Mouse (Mus musculus) midbrain, embryonic 12.5 days (tissue): ENCODE measurements at regions not wholly inside any gene's neighbourhood (a gene's known extent, or its start where the extent isn't known, plus 50 kb on each side); places are given as distances from the start of the nearest gene placed in this dataset.

Experiments used
- ATAC-seq: fragments of 200-750 bp; cut with Nextera tagmentation; 2 replicates; pipeline ENCODE4 v1.8.0; 2017; ENCODE audit warnings: low read depth, moderate TSS enrichment, moderate library complexity; ENCODE audit not compliant: low FRiP score
- H3K27ac ChIP-seq: fragments of 300-500 bp; sonication (generic); replicated peaks from 2 replicates; pipeline ENCODE4 v1.5.1; 2016; ENCODE audit warnings: mild to moderate bottlenecking
- H3K27me3 ChIP-seq: fragments of 300-500 bp; sonication (generic); 2 replicates; pipeline ENCODE4 v1.6.1; 2016; ENCODE audit warnings: mild to moderate bottlenecking
- H3K36me3 ChIP-seq: fragments of 300-500 bp; sonication (generic); 2 replicates; pipeline ENCODE4 v1.6.1; 2016
- H3K4me1 ChIP-seq: fragments of 300-500 bp; sonication (generic); 2 replicates; pipeline ENCODE4 v1.6.1; 2016
- H3K4me2 ChIP-seq: fragments of 300-500 bp; sonication (generic); replicated peaks from 2 replicates; pipeline ENCODE4 v1.6.1; 2016; ENCODE audit warnings: mild to moderate bottlenecking, moderate library complexity
- H3K4me3 ChIP-seq: fragments of 300-500 bp; sonication (generic); 2 replicates; pipeline ENCODE4 v1.5.1; 2016; ENCODE audit warnings: mild to moderate bottlenecking
- H3K9ac ChIP-seq: fragments of 300-500 bp; sonication (generic); replicated peaks from 2 replicates; pipeline ENCODE4 v1.6.1; 2016; ENCODE audit warnings: mild to moderate bottlenecking, moderate library complexity
- H3K9me3 ChIP-seq: fragments of 300-500 bp; sonication (generic); 2 replicates; pipeline ENCODE4 v1.6.1; 2016; ENCODE audit warnings: mild to moderate bottlenecking
- WGBS: fragments of 180-500 bp; shearing (Covaris S2); methylation state at CpG from one replicate; pipeline ENCODE4 v1.1.7; 2016; 5-methylcytosine and 5-hydroxymethylcytosine counted together

GRCm38 (mm10) chr10:84056323-84057169, 333.9 kb downstream of the 1500009L16Rik start:
- peaks cover 23% of the 10 kb centered on the region for H3K4me1 ChIP-seq
- H3K4me3 ChIP-seq, result no peak overlapping the region
- 91% methylated on average over 14 of the region's 14 CpGs for WGBS
- H3K9me3 ChIP-seq, result no peaks in the 10 kb centered on the region
- no peaks in the 10 kb centered on the region for H3K36me3 ChIP-seq
- no peak overlapping the region for H3K27ac ChIP-seq
- ATAC-seq, result no peak
- H3K4me2 ChIP-seq, result no peak overlapping the region
- H3K9ac ChIP-seq, result no peak overlapping the region
- no peaks in the 10 kb centered on the region for H3K27me3 ChIP-seq

- H3K27me3 ChIP-seq, result no peaks in the 10 kb centered on the region
- H3K4me2 ChIP-seq, result no peak overlapping the region
- H3K36me3 ChIP-seq, result no peaks in the 10 kb centered on the region
- no peak overlapping the region for H3K4me3 ChIP-seq
- no peak for ATAC-seq
- 100% methylated on average over 2 of the region's 2 CpGs for WGBS
- H3K9me3 ChIP-seq, result no peaks in the 10 kb centered on the region
- H3K4me1 ChIP-seq, result peaks cover 23% of the 10 kb centered on the region
- no peak overlapping the region for H3K27ac ChIP-seq
- no peak overlapping the region for H3K9ac ChIP-seq
Measured at GRCm38 (mm10) chr10:84058301-84058700, 335.6 kb downstream of the 1500009L16Rik start.

GRCm38 (mm10) chr10:84059646-84060491, 337.2 kb downstream of the 1500009L16Rik start:
- ATAC-seq, result peak; percentile 68; the same call in 1 of the 2 replicates
- Histone ChIP-seq H3K27me3 (no peaks in the 10 kb centered on the region), H3K27ac (peak overlapping the region; percentile 63)

GRCm38 (mm10) chr10:84060492-84061218, 338.0 kb downstream of the 1500009L16Rik start:
- peak overlapping the region; percentile 63 for H3K27ac ChIP-seq
- no peaks in the 10 kb centered on the region for H3K9me3 ChIP-seq
- peak; percentile 70 for ATAC-seq
- peaks cover 23% of the 10 kb centered on the region for H3K4me1 ChIP-seq
- no peaks in the 10 kb centered on the region for H3K27me3 ChIP-seq
- no peaks in the 10 kb centered on the region for H3K36me3 ChIP-seq
- 9% methylated on average over 7 of the region's 7 CpGs for WGBS
- no peak overlapping the region for H3K9ac ChIP-seq
- H3K4me2 ChIP-seq, result peak overlapping the region; percentile 32
- H3K4me3 ChIP-seq, result no peak overlapping the region

More at GRCm38 (mm10) chr10:84059646-84060491, 337.2 kb downstream of the 1500009L16Rik start:
- peaks cover 23% of the 10 kb centered on the region for H3K4me1 ChIP-seq
- no peaks in the 10 kb centered on the region for H3K36me3 ChIP-seq
- no peak overlapping the region for H3K4me3 ChIP-seq
- H3K9ac ChIP-seq, result no peak overlapping the region
- no peaks in the 10 kb centered on the region for H3K9me3 ChIP-seq
- peak overlapping the region; percentile 32 for H3K4me2 ChIP-seq
- WGBS, result 48% methylated on average over 9 of the region's 9 CpGs

- Histone ChIP-seq H3K4me3 (no peak overlapping the region), H3K36me3 (no peaks in the 10 kb centered on the region), H3K9me3 (no peaks in the 10 kb centered on the region), H3K27ac (no peak overlapping the region), H3K9ac (no peak overlapping the region), H3K27me3 (no peaks in the 10 kb centered on the region), H3K4me1 (no peaks in the 10 kb centered on the region), H3K4me2 (no peak overlapping the region)
- ATAC-seq, result no peak
- 88% methylated on average over 4 of the region's 4 CpGs for WGBS
Measured at GRCm38 (mm10) chr10:84067052-84067650, 344.5 kb downstream of the 1500009L16Rik start.

- no peak for ATAC-seq
- Histone ChIP-seq H3K27me3 (no peaks in the 10 kb centered on the region), H3K9me3 (no peaks in the 10 kb centered on the region), H3K9ac (no peak overlapping the region), H3K4me2 (no peak overlapping the region), H3K4me1 (peaks cover 5% of the 10 kb centered on the region; the same call in 1 of the 2 replicates), H3K4me3 (no peak overlapping the region), H3K36me3 (no peaks in the 10 kb centered on the region), H3K27ac (no peak overlapping the region)
- WGBS, result 87% methylated on average over 9 of the region's 9 CpGs
Measured at GRCm38 (mm10) chr10:84069806-84070205, 347.1 kb downstream of the 1500009L16Rik start.

- Histone ChIP-seq H3K4me3 (no peak overlapping the region), H3K36me3 (no peaks in the 10 kb centered on the region), H3K27ac (no peak overlapping the region), H3K4me2 (no peak overlapping the region), H3K9ac (no peak overlapping the region), H3K27me3 (no peaks in the 10 kb centered on the region), H3K4me1 (peaks cover 5% of the 10 kb centered on the region; the same call in 1 of the 2 replicates), H3K9me3 (peaks cover 9% of the 10 kb centered on the region; the same call in 1 of the 2 replicates)
- WGBS, result 69% methylated on average over 12 of the region's 12 CpGs
- ATAC-seq, result no peak
Measured at GRCm38 (mm10) chr10:84072866-84073483, 350.3 kb downstream of the 1500009L16Rik start.

- H3K9me3 ChIP-seq, result peaks cover 9% of the 10 kb centered on the region; the same call in 1 of the 2 replicates
- H3K9ac ChIP-seq, result no peak overlapping the region
- WGBS, result 85% methylated on average over 4 of the region's 4 CpGs
- H3K4me3 ChIP-seq, result no peak overlapping the region
- H3K4me1 ChIP-seq, result peaks cover 5% of the 10 kb centered on the region; the same call in 1 of the 2 replicates
- no peak for ATAC-seq
- H3K4me2 ChIP-seq, result no peak overlapping the region
- no peaks in the 10 kb centered on the region for H3K27me3 ChIP-seq
- H3K27ac ChIP-seq, result no peak overlapping the region
- no peaks in the 10 kb centered on the region for H3K36me3 ChIP-seq
Measured at GRCm38 (mm10) chr10:84075581-84075980, 352.9 kb downstream of the 1500009L16Rik start.

- ATAC-seq, result no peak
- Histone ChIP-seq H3K36me3 (no peaks in the 10 kb centered on the region), H3K9ac (no peak overlapping the region), H3K4me1 (no peaks in the 10 kb centered on the region), H3K9me3 (peaks cover 9% of the 10 kb centered on the region; the same call in 1 of the 2 replicates), H3K27ac (no peak overlapping the region), H3K27me3 (no peaks in the 10 kb centered on the region), H3K4me3 (no peak overlapping the region), H3K4me2 (no peak overlapping the region)
- WGBS, result 82% methylated on average over 6 of the region's 6 CpGs
Measured at GRCm38 (mm10) chr10:84080236-84080635, 357.6 kb downstream of the 1500009L16Rik start.

GRCm38 (mm10) chr10:84081673-84082072, 358.7 kb downstream of the Nuak1 start:
- WGBS, result 64% methylated on average over 6 of the region's 6 CpGs
- no peak overlapping the region for H3K4me3 ChIP-seq
- H3K9ac ChIP-seq, result no peak overlapping the region
- H3K27me3 ChIP-seq, result no peaks in the 10 kb centered on the region
- H3K9me3 ChIP-seq, result peaks cover 9% of the 10 kb centered on the region; the same call in 1 of the 2 replicates
- no peaks in the 10 kb centered on the region for H3K36me3 ChIP-seq
- no peak overlapping the region for H3K4me2 ChIP-seq
- H3K4me1 ChIP-seq, result no peaks in the 10 kb centered on the region
- H3K27ac ChIP-seq, result no peak overlapping the region
- no peak for ATAC-seq

- Histone ChIP-seq H3K4me3 (no peak overlapping the region), H3K36me3 (no peaks in the 10 kb centered on the region), H3K27me3 (no peaks in the 10 kb centered on the region), H3K9me3 (no peaks in the 10 kb centered on the region), H3K4me1 (no peaks in the 10 kb centered on the region), H3K9ac (no peak overlapping the region), H3K4me2 (no peak overlapping the region), H3K27ac (no peak overlapping the region)
- WGBS, result 84% methylated on average over 5 of the region's 5 CpGs
- ATAC-seq, result no peak
Measured at GRCm38 (mm10) chr10:84087528-84087927, 352.9 kb downstream of the Nuak1 start.
